Mouse (Mus musculus) left cerebral cortex, postnatal 25 days (tissue): ENCODE measurements at regions not wholly inside any gene's neighbourhood (a gene's known extent, or its start where the extent isn't known, plus 50 kb on each side); places are given as distances from the start of the nearest gene placed in this dataset.

Experiments used
- DNase-seq, 2 experiments: peaks; one replicate each; pipeline ENCODE4 v3.0.0; 2022; ENCODE audit warnings: low spot score in 2 of 2, mixed read lengths in 1 of 2
- intact Hi-C: fragments of 180-260 bp; cut with DNase I; formaldehyde crosslinking; loops from one replicate; pipeline ENCODE4 v1.15.1; 2025

GRCm38 (mm10) chr3:41480186-41480585, 75.3 kb upstream of the Jade1 start:
- intact Hi-C loops: no loop called here
- no peak for DNase-seq

- intact Hi-C loops: loop anchor here (5.0 kb wide), 1 partner anchor 83 kb away; no protein-coding TSS in a partner anchor
- no peak for DNase-seq
Measured at GRCm38 (mm10) chr3:41478971-41479370, 76.6 kb upstream of the Jade1 start.

- DNase-seq: peak in 1 of 2 experiments; percentile 74
Measured at GRCm38 (mm10) chr3:41476516-41476915, 79.0 kb upstream of the Jade1 start.

GRCm38 (mm10) chr3:41472586-41472985, 82.9 kb upstream of the Jade1 start:
- DNase-seq: no peak
- intact Hi-C loops: no loop called here

More at GRCm38 (mm10) chr3:41476516-41476915, 79.0 kb upstream of the Jade1 start:
- intact Hi-C loops: loop anchor here (5.0 kb wide), 1 partner anchor 86 kb away; no protein-coding TSS in a partner anchor

- intact Hi-C loops: no loop called here
- no peak for DNase-seq
Measured at GRCm38 (mm10) chr3:41469106-41469505, 86.4 kb upstream of the Jade1 start.

GRCm38 (mm10) chr3:41467857-41468256, 87.7 kb upstream of the Jade1 start:
- DNase-seq: no peak
- intact Hi-C loops: no loop called here

GRCm38 (mm10) chr3:41465893-41466292, 89.6 kb upstream of the Jade1 start:
- intact Hi-C loops: no loop called here
- DNase-seq: no peak

- intact Hi-C loops: no loop called here
- peak; percentile 12 to 58 for DNase-seq
Measured at GRCm38 (mm10) chr3:41462953-41463644, 92.4 kb upstream of the Jade1 start.

GRCm38 (mm10) chr3:41460131-41460530, 95.4 kb upstream of the Jade1 start:
- DNase-seq: no peak
- intact Hi-C loops: no loop called here

GRCm38 (mm10) chr3:41458156-41458555, 97.4 kb upstream of the Jade1 start:
- no peak for DNase-seq
- intact Hi-C loops: no loop called here

- DNase-seq: no peak
- intact Hi-C loops: no loop called here
Measured at GRCm38 (mm10) chr3:41453525-41453924, 102.0 kb upstream of the Jade1 start.

GRCm38 (mm10) chr3:41452716-41453090, 102.8 kb upstream of the Jade1 start:
- DNase-seq: no peak

GRCm38 (mm10) chr3:41452020-41452715, 103.4 kb upstream of the Jade1 start:
- intact Hi-C loops: no loop called here
- no peak for DNase-seq

More at GRCm38 (mm10) chr3:41452716-41453090, 102.8 kb upstream of the Jade1 start:
- intact Hi-C loops: no loop called here

- intact Hi-C loops: no loop called here
- no peak for DNase-seq
Measured at GRCm38 (mm10) chr3:41450696-41451095, 104.8 kb upstream of the Jade1 start.

- peak in 1 of 2 experiments; percentile 46 for DNase-seq
- intact Hi-C loops: no loop called here
Measured at GRCm38 (mm10) chr3:41444243-41444753, 111.2 kb upstream of the Jade1 start.

- intact Hi-C loops: no loop called here
- DNase-seq: peak in 1 of 2 experiments; percentile 19
Measured at GRCm38 (mm10) chr3:41436238-41436637, 119.3 kb upstream of the Jade1 start.

GRCm38 (mm10) chr3:41433106-41433505, 122.4 kb upstream of the Jade1 start:
- intact Hi-C loops: no loop called here
- DNase-seq: no peak

- intact Hi-C loops: no loop called here
- DNase-seq: no peak
Measured at GRCm38 (mm10) chr3:41432376-41432775, 123.2 kb upstream of the Jade1 start.

GRCm38 (mm10) chr3:41430191-41430590, 125.3 kb upstream of the Jade1 start:
- DNase-seq: no peak
- intact Hi-C loops: no loop called here

- DNase-seq: no peak
- intact Hi-C loops: no loop called here
Measured at GRCm38 (mm10) chr3:41426946-41427345, 128.6 kb upstream of the Jade1 start.

- DNase-seq: no peak
- intact Hi-C loops: no loop called here
Measured at GRCm38 (mm10) chr3:41425863-41426262, 129.7 kb upstream of the Jade1 start.
